Mouse (Mus musculus) hindbrain, embryonic 16.5 days (tissue): ENCODE data around the gene Gsk3a. TPM values are rescaled to one million over a fixed set of nuclear protein-coding genes. Genes with fewer than 3 reads are reported as not detected.

ENCODE experiments used
- ATAC-seq: fragments of 200-750 bp; cut with Nextera tagmentation; 2 replicates; pipeline ENCODE4 v1.8.0; 2017; ENCODE audit warnings: moderate TSS enrichment, moderate library complexity
- H3K27ac ChIP-seq: fragments of 300-500 bp; sonication (generic); 2 replicates; pipeline ENCODE4 v1.5.1; 2014; ENCODE audit warnings: low read depth, mild to moderate bottlenecking, control low read depth, low read length, moderate library complexity
- H3K27me3 ChIP-seq: fragments of 300-500 bp; sonication (generic); replicated peaks from 2 replicates; pipeline ENCODE4 v1.6.1; 2014; ENCODE audit warnings: low read length; ENCODE audit not compliant: control insufficient read depth, insufficient read depth
- H3K36me3 ChIP-seq: fragments of 300-500 bp; sonication (generic); 2 replicates; pipeline ENCODE4 v1.6.1; 2014; ENCODE audit warnings: mild to moderate bottlenecking, low read length, moderate library complexity, mixed read lengths; ENCODE audit not compliant: control insufficient read depth, insufficient read depth
- H3K4me1 ChIP-seq: fragments of 300-500 bp; sonication (generic); 2 replicates; pipeline ENCODE4 v1.6.1; 2014; ENCODE audit warnings: low read depth, low read length; ENCODE audit not compliant: control insufficient read depth, insufficient read depth
- H3K4me2 ChIP-seq: fragments of 300-500 bp; sonication (generic); 2 replicates; pipeline ENCODE4 v1.6.1; 2014; ENCODE audit warnings: mild to moderate bottlenecking, low read length, control low read depth, moderate library complexity
- H3K4me3 ChIP-seq: fragments of 300-500 bp; sonication (generic); 2 replicates; pipeline ENCODE4 v1.5.1; 2014; ENCODE audit warnings: mild to moderate bottlenecking, low read length, control low read depth, moderate library complexity
- H3K9ac ChIP-seq: fragments of 300-500 bp; sonication (generic); 2 replicates; pipeline ENCODE4 v1.6.1; 2014; ENCODE audit warnings: low read depth, mild to moderate bottlenecking, control low read depth, low read length, moderate library complexity
- H3K9me3 ChIP-seq: fragments of 300-500 bp; sonication (generic); 2 replicates; pipeline ENCODE4 v1.6.1; 2014; ENCODE audit warnings: mild to moderate bottlenecking, low read length, moderate library complexity; ENCODE audit not compliant: control insufficient read depth
- WGBS: fragments of 180-500 bp; shearing (Covaris S2); extraction: QIAGEN DNeasy Blood & Tissue Kit; methylation state at CpG from one replicate; pipeline ENCODE4 v1.1.7; 2014; 5-methylcytosine and 5-hydroxymethylcytosine counted together
- polyA plus RNA-seq: library from polyadenylated mRNA; unstranded; fragments of >200 nt; fragmentation: Nextera tagmentation; extraction: Ambion mirVana; gene quantifications from 2 replicates; pipeline ENCODE4 v1.2.1, GENCODE M21; 2015

Gsk3a gene
- polyA plus RNA-seq, 1 experiment from 2014 or later = 13.0 TPM

DNA sequence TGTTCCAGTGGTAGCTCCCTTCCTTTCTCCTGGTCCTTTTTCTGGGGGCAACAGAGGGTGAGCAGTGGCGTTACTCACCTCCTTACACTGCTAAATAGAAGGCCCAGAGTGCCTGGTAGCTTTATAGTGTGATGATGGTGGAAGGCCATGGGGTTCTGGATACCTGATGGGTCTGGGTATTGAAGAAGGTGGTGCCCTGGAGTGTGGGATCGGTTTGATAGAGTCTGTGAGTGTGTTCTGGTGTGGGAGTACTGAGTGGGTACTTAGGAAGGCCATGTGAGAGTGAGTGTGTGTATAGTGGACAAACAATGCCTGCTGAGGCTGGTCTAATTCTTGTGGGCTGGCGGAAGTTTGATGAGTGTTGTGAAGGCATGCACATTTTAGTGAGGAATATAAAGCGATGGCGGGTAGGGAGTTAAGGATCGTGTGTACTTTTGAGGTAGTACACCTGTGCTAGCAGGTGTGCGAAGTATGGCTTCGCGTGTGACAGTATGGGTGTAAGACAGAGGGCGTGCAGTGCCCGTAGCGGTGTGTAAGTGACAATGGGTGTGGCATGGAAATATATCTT is 43.6 kb upstream of the Gsk3a start:
- peak overlapping the region; percentile 99 for H3K27ac ChIP-seq
- peaks cover 14% of the 10 kb centered on the region for H3K36me3 ChIP-seq
- peak overlapping the region; percentile 73 for H3K4me2 ChIP-seq
- WGBS = 22% methylated on average over 12 of the region's 12 CpGs
- H3K27me3 ChIP-seq = no peaks in the 10 kb centered on the region
- peaks cover 52% of the 10 kb centered on the region for H3K4me1 ChIP-seq
- ATAC-seq = no peak; the same call in 1 of the 2 replicates
- peak overlapping the region; percentile 89 for H3K9ac ChIP-seq
- peak overlapping the region; percentile 73 for H3K4me3 ChIP-seq
- no peaks in the 10 kb centered on the region for H3K9me3 ChIP-seq

DNA sequence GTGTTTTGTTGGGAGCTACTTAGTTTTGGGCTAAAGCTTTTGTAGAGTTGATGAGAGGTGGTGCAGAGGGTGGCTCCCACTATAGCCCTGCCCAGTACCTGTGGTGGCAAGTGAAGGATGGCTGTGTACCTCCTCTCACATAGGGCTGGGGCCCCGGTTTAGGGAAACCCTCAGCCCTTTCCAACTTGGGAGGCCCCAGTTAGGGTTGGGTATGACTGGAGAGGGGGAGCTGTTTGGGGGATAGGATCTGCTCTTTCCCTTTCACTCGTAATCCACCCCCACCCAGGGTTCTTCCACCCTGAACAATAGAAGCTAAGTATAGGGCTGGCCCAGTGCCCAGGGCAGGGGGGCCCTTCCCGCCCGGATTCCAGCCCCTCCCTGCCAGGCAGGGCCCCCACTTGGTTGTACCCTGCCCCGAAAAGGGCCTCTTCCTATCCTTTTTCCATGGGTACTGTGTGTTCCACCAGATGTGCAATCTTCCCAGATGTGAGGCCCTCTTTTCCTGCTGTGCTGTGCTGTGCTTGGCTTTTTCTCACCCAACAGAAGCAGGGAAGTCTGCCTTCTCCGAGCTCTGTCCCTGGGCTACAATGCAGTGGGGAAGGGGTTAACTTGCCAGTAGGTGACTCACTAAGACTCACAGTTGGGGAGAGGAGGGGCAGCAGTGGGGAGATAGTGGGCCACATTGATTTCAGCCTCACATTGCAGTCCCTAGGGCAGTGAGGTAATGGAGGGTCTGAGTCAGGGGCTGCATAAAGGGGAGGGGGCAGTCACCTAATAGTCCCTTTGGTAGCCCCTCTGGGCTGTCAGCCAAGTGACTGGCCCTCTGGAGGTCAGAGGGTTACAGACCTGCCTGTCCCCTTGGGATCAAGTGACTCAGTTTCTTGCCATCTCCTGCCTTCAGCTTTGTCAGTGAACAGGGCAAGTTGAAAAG is 42.5 kb upstream of the Gsk3a start:
- Histone ChIP-seq H3K27ac (peak overlapping the region; percentile 99), H3K9ac (peak overlapping the region; percentile 83), H3K4me3 (peak overlapping the region; percentile 59), H3K9me3 (no peaks in the 10 kb centered on the region), H3K36me3 (peaks cover 3% of the 10 kb centered on the region; the same call in 1 of the 2 replicates), H3K27me3 (no peaks in the 10 kb centered on the region), H3K4me2 (peak overlapping the region; percentile 73), H3K4me1 (peaks cover 59% of the 10 kb centered on the region)
- ATAC-seq = 0 out of 2 replicates have a peak, but pooled peaks have one; percentile 1
- 2% methylated on average over 6 of the region's 6 CpGs for WGBS

DNA sequence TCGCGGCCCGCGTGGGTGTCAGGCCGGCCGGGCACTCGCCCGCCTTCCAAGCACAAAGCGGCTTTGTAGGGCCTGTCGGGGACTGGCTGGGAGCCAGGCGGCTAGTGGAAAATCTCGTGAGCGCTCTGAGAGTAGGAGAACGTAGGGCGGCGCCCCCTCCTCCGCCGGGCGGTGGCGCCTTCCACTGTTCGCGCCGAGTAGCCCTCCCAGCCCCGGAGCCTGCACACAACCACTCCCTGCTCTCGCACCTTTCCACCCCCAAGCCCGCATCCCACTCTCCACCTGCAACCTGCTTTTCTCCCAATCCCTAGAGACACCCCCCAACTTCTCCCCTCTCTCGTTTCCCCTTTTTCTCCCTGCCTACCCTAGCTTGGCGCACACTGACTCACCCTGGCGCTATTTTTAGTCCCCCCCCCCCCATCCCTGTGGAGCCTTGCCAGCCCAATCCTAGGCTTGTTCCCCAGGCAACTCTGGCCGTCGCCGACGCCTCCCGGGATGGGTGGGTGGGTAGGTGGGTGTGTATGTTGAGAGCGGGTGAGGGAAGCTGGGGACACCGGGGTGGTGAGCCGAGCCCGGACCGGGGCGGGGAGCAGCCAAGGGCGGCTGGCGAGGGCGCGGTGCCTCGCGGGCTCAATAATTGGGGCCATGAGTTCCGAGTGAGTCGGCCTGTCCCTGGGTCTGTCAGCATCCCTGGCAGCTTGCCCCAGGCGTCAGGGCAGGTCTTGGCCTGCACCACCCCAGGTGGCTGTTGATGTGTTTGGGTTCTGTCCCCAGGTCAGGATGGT is 41.6 kb upstream of the Gsk3a start:
- Histone ChIP-seq H3K4me1 (peaks cover 50% of the 10 kb centered on the region), H3K9me3 (no peaks in the 10 kb centered on the region)
- 0% methylated on average over 36 of the region's 49 CpGs for WGBS

DNA sequence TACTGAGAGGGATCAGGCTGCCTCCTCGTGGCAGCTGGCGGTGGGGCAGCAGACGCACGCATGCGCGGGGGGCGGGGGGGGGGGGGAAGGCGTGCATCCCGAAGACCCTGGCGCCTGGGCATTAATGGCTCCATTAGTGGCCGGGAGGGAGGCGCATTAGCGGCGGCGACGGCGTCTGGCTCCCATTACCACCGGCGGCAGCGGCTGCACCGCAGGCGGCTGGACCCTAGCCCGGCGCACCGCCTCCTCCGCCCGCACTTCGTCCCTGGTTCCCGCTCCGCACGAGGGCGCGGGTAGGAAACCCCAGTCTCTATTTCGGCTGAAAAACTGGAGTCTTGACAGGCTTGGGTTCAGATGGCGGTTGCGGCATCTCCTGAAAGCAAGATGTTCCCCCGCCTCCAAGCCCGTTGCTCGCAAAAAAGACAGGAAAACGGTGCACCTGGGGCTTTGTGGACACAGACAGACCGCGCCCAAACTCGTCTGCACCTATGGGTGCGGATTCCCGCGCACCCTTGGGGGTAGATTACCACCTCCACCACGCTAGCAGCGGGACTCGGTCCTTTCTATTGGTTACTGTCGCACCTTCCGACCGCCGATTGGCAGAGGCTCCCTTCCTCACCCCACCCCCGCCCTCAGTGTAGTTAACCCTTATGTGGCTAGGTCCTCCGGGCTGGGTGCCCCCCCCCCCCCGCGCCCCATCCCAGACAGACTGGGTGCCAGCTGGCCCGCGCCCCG is 40.9 kb upstream of the Gsk3a start:
- H3K4me2 ChIP-seq = peak overlapping the region; percentile 73
- WGBS = under 1% methylated on average over 48 of the region's 60 CpGs
- no peaks in the 10 kb centered on the region for H3K9me3 ChIP-seq
- ATAC-seq = peak; percentile 72
- H3K36me3 ChIP-seq = no peaks in the 10 kb centered on the region
- H3K27me3 ChIP-seq = no peaks in the 10 kb centered on the region
- peak overlapping the region; percentile 83 for H3K9ac ChIP-seq
- peak overlapping the region; percentile 59 for H3K4me3 ChIP-seq
- H3K27ac ChIP-seq = peak overlapping the region; percentile 99
- H3K4me1 ChIP-seq = peaks cover 48% of the 10 kb centered on the region

More for the DNA sequence above, 41.6 kb upstream of the Gsk3a start:
- Histone ChIP-seq H3K27ac (peak overlapping the region; percentile 99), H3K36me3 (no peaks in the 10 kb centered on the region), H3K4me2 (peak overlapping the region; percentile 73), H3K4me3 (peak overlapping the region; percentile 59), H3K27me3 (no peaks in the 10 kb centered on the region), H3K9ac (peak overlapping the region; percentile 83)
- peak; percentile 66 for ATAC-seq

DNA sequence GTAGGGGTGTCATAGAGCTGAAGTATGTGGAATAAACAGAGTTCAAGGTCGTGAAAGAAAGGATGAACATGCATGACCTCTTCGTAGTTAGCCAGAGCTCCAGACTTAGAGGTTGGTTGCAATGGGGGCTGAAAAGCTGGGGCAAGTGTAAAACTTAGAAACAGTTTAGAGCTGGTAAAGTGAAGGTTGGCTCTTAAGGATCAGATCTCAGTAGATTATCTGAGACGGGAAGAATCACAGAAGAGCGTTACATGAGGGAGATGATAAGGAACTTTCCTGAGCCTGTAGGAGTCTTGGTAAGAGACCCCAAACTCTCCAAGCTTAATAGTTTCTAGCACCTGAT is 40.3 kb upstream of the Gsk3a start:
- Histone ChIP-seq H3K9me3 (no peaks in the 10 kb centered on the region), H3K4me3 (peak overlapping the region; percentile 59), H3K36me3 (peaks cover 5% of the 10 kb centered on the region; the same call in 1 of the 2 replicates), H3K27me3 (no peaks in the 10 kb centered on the region), H3K4me2 (peak overlapping the region; percentile 73), H3K27ac (peak overlapping the region; percentile 65), H3K9ac (peak overlapping the region; percentile 1), H3K4me1 (peaks cover 45% of the 10 kb centered on the region)
- no peak for ATAC-seq
- WGBS = 15% methylated on average over 4 of the region's 4 CpGs

DNA sequence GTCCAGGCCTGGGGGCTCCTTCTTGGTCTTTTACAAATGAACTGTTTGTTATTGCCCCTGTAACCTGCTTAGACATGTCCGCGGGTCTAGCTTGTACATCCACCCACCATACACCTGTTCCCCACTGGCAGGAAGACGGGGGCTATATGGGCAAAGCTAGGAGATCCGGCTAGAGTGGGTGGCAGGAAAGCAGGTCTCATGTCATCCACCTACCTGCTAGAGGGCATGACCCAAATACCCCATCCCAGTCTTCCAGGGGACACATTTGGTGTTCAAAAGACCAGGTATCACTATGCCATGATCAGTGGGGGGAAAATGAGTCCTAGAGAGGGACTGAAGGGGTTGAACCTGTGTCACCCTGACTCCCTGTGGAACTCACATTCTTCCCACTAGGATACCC is 39.8 kb upstream of the Gsk3a start:
- no peak for ATAC-seq
- Histone ChIP-seq H3K4me3 (no peak overlapping the region; the same call in 1 of the 2 replicates), H3K4me1 (peaks cover 45% of the 10 kb centered on the region)

DNA sequence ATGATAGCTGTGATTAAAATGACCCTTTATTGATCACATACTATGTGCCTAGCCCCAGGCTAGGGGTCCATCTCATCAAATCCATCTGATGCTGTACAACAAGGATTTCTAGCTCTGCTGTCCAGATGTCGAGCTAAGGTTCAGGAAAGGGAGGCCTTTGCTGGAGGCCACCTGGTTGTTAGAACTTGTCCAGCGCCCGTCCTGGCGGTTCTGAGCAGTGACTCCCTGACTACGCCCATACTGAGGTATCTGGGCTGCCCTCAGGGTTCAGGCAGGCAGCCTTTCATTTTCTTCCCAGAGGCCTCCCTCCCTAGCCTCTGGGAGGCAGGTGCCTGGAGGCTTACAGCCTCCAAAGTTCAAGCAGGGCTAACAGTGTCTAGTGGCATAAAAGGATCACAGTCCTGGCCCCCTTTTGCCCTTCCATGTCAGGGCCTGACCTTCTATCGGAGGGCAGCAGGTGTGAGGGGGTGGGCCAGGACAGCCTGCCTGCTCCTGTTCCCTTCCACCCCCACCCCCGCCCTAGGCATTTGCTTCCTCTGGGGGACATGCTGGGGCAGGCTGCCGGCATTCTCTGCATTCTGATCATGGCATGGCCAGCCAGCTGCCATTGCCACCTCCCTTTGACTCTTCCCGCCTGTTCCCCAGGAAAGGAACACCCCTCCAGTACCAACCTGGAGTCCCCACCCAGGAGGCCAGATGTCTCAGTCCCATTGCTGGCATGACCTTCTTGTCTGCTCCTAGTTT is 38.1 kb upstream of the Gsk3a start:
- no peaks in the 10 kb centered on the region for H3K9me3 ChIP-seq
- H3K27ac ChIP-seq = peak overlapping the region; percentile 20; the same call in 1 of the 2 replicates
- H3K27me3 ChIP-seq = no peaks in the 10 kb centered on the region
- no peak overlapping the region for H3K4me3 ChIP-seq
- no peak overlapping the region for H3K4me2 ChIP-seq
- peaks cover 36% of the 10 kb centered on the region for H3K4me1 ChIP-seq
- peak overlapping the region; percentile 41; the same call in 1 of the 2 replicates for H3K9ac ChIP-seq
- 65% methylated on average over 9 of the region's 9 CpGs for WGBS
- ATAC-seq = no peak
- H3K36me3 ChIP-seq = peaks cover 22% of the 10 kb centered on the region; the same call in 1 of the 2 replicates

More for the DNA sequence above, 39.8 kb upstream of the Gsk3a start:
- Histone ChIP-seq H3K9ac (peak overlapping the region; percentile 1; the same call in 1 of the 2 replicates), H3K27ac (peak overlapping the region; percentile 65), H3K36me3 (peaks cover 10% of the 10 kb centered on the region; the same call in 1 of the 2 replicates), H3K27me3 (no peaks in the 10 kb centered on the region), H3K9me3 (no peaks in the 10 kb centered on the region), H3K4me2 (peak overlapping the region; percentile 73)
- 90% methylated on average over 4 of the region's 4 CpGs for WGBS

DNA sequence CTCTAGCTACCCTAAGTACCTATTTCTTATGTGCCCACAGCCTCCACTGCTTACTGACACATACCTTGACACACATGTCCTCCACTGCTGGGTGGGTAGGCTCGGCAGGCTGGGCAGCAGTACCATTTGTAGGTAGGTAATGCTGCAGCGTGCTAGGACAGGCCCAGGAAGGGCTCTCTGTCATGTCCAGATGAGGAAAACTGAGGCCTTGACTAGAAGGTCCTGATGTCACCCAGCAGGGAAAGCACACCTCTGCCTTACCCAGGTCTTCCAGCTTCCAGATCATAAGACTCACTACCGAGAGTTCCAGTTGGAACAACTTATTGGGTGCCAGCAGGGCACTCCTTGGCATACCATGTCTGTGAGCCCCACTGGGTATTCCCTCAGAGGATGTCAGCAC is 37.3 kb upstream of the Gsk3a start:
- Histone ChIP-seq H3K36me3 (peaks cover 22% of the 10 kb centered on the region; the same call in 1 of the 2 replicates), H3K4me3 (no peak overlapping the region), H3K27me3 (no peaks in the 10 kb centered on the region), H3K4me2 (no peak overlapping the region), H3K4me1 (peaks cover 32% of the 10 kb centered on the region), H3K27ac (no peak overlapping the region), H3K9me3 (no peaks in the 10 kb centered on the region), H3K9ac (no peak overlapping the region)
- ATAC-seq = no peak
- 82% methylated on average over 3 of the region's 3 CpGs for WGBS
